Mouse (Mus musculus): Measurements from ENCODE around the gene Otud1. TPM values are rescaled to one million over a fixed set of nuclear protein-coding genes. Genes with fewer than 3 reads are reported as not detected.

The Otud1 gene
- total RNA-seq, 2 experiments from 2014 or later, result 8.1 to 16.8 TPM

- intact Hi-C loops (cut with DNase I), result no loop called here
- DNase-seq, result no peak
- H3K4me3 ChIP-seq, result no peak overlapping the region
Observed at GRCm38 (mm10) chr2:19690094-19690493, 32.5 kb downstream of the Otud1 start.

GRCm38 (mm10) chr2:19699573-19700295 lies 42.2 kb downstream of the Otud1 start:
- Histone ChIP-seq H3K4me3 (no peak overlapping the region), H3K27ac (no peak overlapping the region)
- no peak for TF ChIP-seq CTCF (IDR thresholded peaks at IDR 0.05)
- DNase-seq, result no peak
- intact Hi-C loops (cut with DNase I), result loop anchor here (5.0 kb wide), 1 partner anchor 32 kb away; no protein-coding TSS in a partner anchor

More at GRCm38 (mm10) chr2:19690094-19690493, 32.5 kb downstream of the Otud1 start:
- TF ChIP-seq CTCF (IDR thresholded peaks at IDR 0.05), result no peak
- H3K27ac ChIP-seq, result no peak overlapping the region

- intact Hi-C loops (cut with DNase I), result loop anchor here (5.0 kb wide), 1 partner anchor 34 kb away; no protein-coding TSS in a partner anchor
- H3K27ac ChIP-seq, result no peak overlapping the region
- no peak for DNase-seq
Observed at GRCm38 (mm10) chr2:19701386-19701785, 43.8 kb downstream of the Otud1 start.

GRCm38 (mm10) chr2:19703020-19703613 lies 45.6 kb downstream of the Otud1 start:
- intact Hi-C loops (cut with DNase I), result loop anchor here (5.0 kb wide), 1 partner anchor 36 kb away; no protein-coding TSS in a partner anchor
- Histone ChIP-seq H3K27ac (peak overlapping the region; percentile 73), H3K4me3 (no peak overlapping the region)
- TF ChIP-seq CTCF (IDR thresholded peaks at IDR 0.05), result no peak
- DNase-seq, result peak; percentile 50

More at GRCm38 (mm10) chr2:19701386-19701785, 43.8 kb downstream of the Otud1 start:
- no peak for TF ChIP-seq CTCF (IDR thresholded peaks at IDR 0.05)
- no peak overlapping the region for H3K4me3 ChIP-seq

DNA sequence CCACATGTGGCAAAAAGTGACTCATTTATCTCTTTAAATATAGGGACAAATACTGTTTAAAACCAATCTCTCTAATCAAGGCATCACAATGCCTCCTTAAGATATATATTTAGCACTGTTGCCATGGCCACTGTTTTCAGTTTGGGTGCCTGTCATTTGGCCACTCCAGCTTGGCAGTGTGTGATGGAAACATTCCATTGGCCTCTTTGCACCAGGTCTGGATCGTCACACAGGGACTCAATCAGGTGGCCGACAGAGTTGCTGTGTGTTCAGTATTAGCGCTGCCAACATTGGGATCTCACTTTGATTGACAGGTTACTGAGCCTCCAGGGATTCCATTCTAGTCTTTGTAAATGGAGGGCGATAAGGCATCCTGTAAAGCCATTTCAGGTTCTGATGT lies 46.1 kb downstream of the Otud1 start:
- peak overlapping the region; percentile 54; the same call in 1 of the 2 replicates for H3K27ac ChIP-seq
- no peak for TF ChIP-seq CTCF (IDR thresholded peaks at IDR 0.05)
- intact Hi-C loops (cut with DNase I), result loop anchor here (5.0 kb wide), 1 partner anchor 36 kb away; no protein-coding TSS in a partner anchor
- no peak overlapping the region for H3K4me3 ChIP-seq
- peak; percentile 66 for DNase-seq

DNA sequence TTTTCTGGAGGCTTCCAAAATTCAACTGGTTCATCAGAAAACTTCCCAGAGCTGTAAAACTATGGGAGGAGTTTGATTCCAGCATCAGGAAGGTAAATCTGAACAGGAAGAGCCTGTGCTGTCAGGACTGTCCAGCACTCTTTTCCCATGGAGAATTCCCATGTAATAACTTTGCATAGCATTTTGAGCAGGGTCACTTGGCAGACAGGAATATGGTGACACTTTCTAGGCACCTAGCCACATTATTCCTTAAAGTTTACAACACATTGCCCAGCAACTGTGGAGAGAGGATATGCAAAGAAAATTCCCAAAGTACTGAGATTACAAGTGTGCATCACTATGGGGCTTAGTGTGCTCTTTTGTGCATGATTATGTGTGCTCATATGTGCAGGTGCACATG lies 46.7 kb downstream of the Otud1 start:
- intact Hi-C loops (cut with DNase I), result loop anchor here (5.0 kb wide), 1 partner anchor 37 kb away; no protein-coding TSS in a partner anchor
- DNase-seq, result no peak
- TF ChIP-seq CTCF (IDR thresholded peaks at IDR 0.05), result no peak
- H3K27ac ChIP-seq, result peak overlapping the region; percentile 54
- no peak overlapping the region for H3K4me3 ChIP-seq

GRCm38 (mm10) chr2:19706886-19707285 lies 49.3 kb downstream of the Otud1 start:
- H3K27ac ChIP-seq, result no peak overlapping the region
- no peak for TF ChIP-seq CTCF (IDR thresholded peaks at IDR 0.05)
- H3K4me3 ChIP-seq, result no peak overlapping the region
- intact Hi-C loops (cut with DNase I), result no loop called here
- no peak for DNase-seq

Other genes with a start within 250 kb of the Otud1 start
- not detected for gene Ptf1a, start 212.1 kb upstream of the Otud1 start, total RNA-seq (2021)
- not detected for gene 4921504E06Rik, start 103.8 kb upstream of the Otud1 start, total RNA-seq (2021)

Data from gastrocnemius, adult 2 months (tissue).